Comparison of ENCODE assay signal across 20 mouse cellular contexts in the genomic region with DNA sequence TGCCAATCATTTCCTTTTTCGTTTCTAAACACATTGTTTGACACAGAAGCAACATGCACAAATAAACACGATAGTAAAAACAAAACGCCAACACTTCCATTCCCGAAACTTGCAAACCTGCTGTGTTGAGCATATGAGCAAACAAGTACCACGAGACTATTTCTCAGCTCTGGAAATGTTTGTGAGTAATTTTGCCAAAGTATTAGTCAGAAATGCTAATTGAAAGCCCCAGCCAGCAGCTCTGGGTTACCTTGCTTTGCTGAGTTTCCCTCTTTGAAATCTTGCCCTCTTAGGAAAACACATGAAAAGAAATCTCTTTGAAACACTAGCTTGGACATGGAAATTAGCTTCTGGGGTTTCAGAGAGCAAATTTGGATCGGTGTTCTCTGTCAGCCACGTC. TPM values are rescaled to one million over a fixed set of nuclear protein-coding genes. Genes with fewer than 3 reads are reported as not detected.
DNase-seq lines count a peak whose midpoint lies in the region; ATAC-seq lines count a peak whose summit lies in the region.
"Had no signal": no experiment of that assay in that cellular context is flagged by ENCODE, and none has a peak within 500 bp of the region (broad histone marks: within the 10 kb centered on the region; RNA-seq: fewer than 3 reads in every experiment).

No protein-coding gene starts in this region.

- peak; percentile 73 for ATAC-seq in frontal cortex, adult (ENCODE audit: low TSS enrichment)
- ATAC-seq: hindbrain, postnatal 0 days; intestine, postnatal 0 days; liver, postnatal 0 days; lung, postnatal 0 days; midbrain, embryonic 16.5 days had no signal

- no peak for DNase-seq in frontal cortex, postnatal 14 days (ENCODE audit: low spot score in 2 of 2)
- DNase-seq in layer of hippocampus, adult 9-11 months: peak; percentile 19
- DNase-seq in layer of hippocampus, postnatal 25 days (ENCODE audit: extremely low spot score in 1 of 2, low spot score in 1 of 2): no peak
- DNase-seq in Muller cell, postnatal 12 days (ENCODE audit: inconsistent ontology term): peak; percentile 58
- peak; percentile 70 for DNase-seq in fibroblast of lung, adult 2 months (ENCODE audit: low read depth)
- no peak for DNase-seq in left cerebral cortex, adult 8-10 months (ENCODE audit: low spot score in 2 of 2)
- DNase-seq: adrenal gland, postnatal 36 days; cerebellum, adult 2 months; cerebellum, postnatal 36 days; embryo, embryonic 11 days; gastrocnemius, postnatal 25 days; heart, adult 18-20 months; heart, postnatal 10 days; liver, postnatal 0 days; retina, postnatal 1 day had no signal

RNA-seq across cellular contexts. Expression of a gene that starts 45.4 kb away (rescaled TPM):
- total RNA-seq in layer of hippocampus, postnatal 25 days (2021): 1 to 10 TPM; 3.6 to 4.8 TPM
- 1 to 10 TPM; 4.4 to 6.4 (median 4.7) TPM for total RNA-seq in left cerebral cortex, adult 8-10 months (2022)

Comparison
In these comparisons a context has a peak if more than half of its experiments do, and no peak if none do; other contexts are left out.
1. DNase-seq: peak in layer of hippocampus, adult 9-11 months (single experiment), Muller cell, postnatal 12 days (single experiment) and fibroblast of lung, adult 2 months (single experiment); none in frontal cortex, postnatal 14 days (0 of 2), layer of hippocampus, postnatal 25 days (0 of 2) and left cerebral cortex, adult 8-10 months (0 of 2).